Mouse (Mus musculus): ENCODE measurements at regions not wholly inside any gene's neighbourhood (a gene's known extent, or its start where the extent isn't known, plus 50 kb on each side); places are given as distances from the start of the nearest gene placed in this dataset.
"Not testable (repeated sequence)": the region's sequence is repeated elsewhere in the genome, so short reads cannot be mapped to it uniquely, and the experiment has no call there.

DNA sequence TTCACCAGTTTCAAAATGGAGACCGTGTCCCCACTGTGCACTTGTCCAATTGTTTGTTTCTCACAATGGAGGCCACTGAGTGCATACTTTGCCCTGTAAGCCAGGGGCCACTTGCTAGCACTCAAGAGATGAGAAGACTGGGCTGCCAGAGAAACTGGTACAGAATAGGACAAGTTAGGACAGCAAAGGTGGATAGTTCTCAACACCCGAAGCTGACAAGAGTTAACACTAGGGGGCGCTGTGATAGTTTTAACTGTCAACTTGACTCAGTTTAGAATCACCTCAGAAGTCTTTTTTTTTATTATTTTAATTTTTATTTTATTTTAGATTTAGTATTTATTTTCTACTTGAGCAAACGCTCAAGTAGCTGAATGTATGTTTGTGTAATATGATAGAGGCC is 188.2 kb upstream of the Asap2 start:
- DNase-seq: not testable (repeated sequence)

DNA sequence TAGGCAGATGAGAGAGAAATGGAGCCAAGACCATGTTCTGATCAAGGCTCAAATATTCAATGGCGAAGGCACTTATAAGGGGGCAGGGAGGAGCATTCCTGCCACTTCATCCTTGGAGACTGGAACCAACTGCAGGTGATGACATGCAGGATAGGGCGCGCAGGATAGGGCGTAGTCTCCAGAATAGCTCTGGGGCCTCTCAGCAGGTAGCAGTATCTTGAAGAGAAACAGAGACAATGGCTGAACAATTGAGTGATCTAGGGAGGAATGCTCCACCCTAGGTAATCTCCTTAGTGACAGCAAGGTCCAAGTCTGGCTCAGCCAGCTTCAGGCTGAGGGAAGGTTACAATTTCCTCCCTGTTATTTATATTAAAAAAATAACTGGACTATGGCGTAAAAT is 184.8 kb upstream of the Asap2 start:
- not testable (repeated sequence) for DNase-seq

DNA sequence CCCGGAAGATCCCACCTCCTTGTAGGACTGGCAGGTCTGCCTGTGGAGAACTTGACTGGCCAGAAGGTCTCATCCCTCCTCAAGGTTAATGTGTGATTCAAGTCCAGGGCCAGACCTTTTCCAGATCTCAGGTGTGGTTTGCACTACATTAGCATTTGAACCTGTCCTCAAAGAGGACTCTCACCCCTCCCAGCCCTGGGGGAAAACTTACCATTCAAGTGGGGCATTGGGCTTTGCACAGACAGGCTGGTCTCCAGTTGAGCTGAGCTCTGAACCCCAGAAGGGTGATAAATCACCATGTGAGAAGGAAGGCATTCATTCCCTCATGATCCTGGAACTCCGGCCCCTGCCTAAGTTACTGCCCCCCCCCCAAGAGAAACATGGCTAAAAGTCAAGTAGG is 183.6 kb upstream of the Asap2 start:
- no peak for DNase-seq

GRCm38 (mm10) chr12:20813836-20814235 is 176.4 kb upstream of the Asap2 start:
- DNase-seq: not testable (repeated sequence)

DNA sequence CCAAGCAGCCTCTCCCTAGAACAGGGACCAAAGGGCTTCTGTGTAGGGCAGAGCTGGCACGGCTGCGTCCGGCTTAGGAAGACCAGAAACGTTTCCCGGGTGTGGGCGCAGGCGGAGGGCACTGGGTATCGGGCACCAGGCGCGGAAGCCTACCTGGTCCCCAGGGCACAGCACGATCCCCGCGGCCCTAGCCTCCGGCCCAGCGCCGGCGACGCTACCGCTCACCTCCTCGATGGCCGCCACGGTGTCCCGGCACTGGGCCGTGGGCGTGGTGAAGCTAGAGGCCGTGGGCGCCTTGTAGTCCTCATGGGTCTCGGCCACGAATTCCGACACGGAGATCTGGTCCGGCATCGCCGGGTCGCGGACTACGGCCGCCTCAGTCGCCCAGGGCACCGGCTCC is 175.1 kb upstream of the Asap2 start:
- DNase-seq: not testable (repeated sequence)

DNA sequence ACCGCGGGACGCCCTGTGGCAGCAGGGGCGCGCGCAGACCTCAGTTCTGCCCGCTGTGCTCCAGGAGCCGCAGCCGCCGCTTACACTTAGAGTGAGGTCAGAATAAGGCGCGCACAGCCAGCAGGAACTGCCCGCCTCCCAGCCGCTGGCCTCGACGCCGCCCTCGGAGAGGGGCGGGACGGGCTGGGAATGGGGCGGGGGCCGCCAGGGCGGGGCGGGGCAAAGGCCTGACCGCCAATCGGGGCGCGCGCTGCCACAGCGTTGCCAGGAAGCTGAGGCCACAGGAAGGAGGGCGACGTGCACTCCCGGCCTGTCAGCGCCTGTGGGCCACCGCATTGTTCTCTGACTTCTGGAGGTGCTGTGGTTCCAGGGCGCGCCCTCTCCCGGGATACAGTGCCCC is 174.7 kb upstream of the Asap2 start:
- peak; percentile 40 for DNase-seq

DNA sequence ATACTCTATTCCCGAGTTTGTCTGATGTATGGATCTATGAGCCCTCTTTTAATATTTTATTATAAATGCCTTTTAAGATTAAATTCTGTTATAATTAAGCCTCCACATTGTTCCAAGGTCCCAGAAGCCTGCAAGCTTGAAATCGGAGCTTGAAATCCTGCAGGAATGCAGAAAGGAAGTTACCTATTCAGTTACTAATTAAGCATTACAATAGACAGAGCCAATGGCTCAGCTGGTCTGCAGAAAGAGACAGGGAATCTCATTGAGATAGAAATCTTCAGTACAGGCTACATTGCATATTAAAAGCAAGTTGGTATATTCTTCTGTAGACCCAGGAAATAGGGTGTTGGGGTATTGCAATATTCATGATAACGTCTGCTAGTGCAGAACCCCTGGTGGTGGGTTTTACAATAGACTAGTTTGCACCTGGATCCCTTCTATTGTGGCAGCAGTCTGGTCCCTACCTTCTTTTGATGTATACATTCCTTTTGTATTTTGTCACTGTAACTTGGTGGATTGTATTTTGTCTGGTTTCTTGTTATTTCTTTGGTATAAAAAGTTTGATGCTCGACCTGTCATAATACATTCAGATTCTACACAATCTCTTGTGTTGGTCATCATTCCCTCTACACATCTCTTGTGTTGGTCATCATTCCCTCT is 146.5 kb upstream of the Asap2 start:
- DNase-seq: not testable (repeated sequence)

GRCm38 (mm10) chr12:20844873-20845272 is 145.4 kb upstream of the Asap2 start:
- peak; percentile 8 for DNase-seq

GRCm38 (mm10) chr12:20845297-20845696 is 145.0 kb upstream of the Asap2 start:
- DNase-seq: no peak

DNA sequence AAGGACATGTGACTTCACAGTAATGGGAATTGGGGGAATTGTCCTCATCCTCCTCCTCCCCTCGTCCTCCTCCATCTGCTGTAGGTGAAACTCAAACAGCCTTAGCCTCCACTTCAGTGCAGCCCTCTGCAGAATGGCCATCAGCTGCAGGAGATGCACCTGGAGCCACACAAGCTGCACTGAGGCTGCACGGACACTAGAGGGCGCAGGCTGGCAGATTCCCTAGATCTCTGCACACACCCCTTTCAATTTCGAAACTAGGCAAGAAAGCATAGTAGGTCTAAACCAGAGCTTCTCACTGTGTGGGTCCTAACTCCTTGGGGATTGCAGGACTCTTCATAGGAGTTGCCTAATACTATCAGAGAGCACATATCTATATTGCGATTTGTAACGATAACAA is 106.2 kb upstream of the Asap2 start:
- not testable (repeated sequence) for DNase-seq

DNA sequence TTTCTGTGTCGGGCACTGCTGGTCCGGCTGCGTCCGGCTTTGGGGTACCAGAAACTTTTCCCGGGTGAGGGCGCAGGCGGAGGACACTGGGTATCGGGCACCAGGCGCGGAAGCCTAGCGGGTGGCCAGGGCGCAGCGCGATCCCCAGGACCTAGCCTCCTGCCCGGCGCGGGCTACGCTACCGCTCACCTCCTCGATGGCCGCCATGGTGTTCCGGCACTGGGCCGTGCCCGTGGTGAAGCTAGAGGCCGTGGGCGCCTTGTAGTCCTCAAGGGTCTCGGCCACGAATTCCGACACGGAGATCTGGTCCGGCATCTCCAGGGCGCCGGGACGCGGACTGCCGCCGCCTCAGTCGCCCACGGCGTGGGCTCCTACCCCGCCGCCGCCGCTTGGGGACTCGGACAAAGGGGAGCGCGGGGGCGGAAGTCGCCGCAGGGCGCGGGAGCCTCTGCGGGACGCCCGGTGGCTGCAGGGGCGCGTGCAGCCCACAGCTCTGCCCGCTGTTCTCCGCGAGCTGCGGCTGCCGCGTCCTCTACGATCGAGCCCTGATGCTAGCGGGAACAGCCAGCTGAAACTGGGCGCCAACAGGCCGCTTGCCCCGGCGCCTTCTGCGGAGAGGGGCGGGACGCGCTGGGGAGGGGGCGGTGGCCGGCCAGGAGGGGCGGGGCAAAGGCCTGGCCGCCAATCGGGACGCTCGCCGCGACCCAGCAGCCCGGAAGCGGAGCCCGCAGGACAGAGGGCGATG is 69.4 kb upstream of the Asap2 start:
- DNase-seq: peak; percentile 60

- not testable (repeated sequence) for DNase-seq
These were observed 68.7 kb upstream of the Asap2 start for GRCm38 (mm10) chr12:20921398-20922023.

DNA sequence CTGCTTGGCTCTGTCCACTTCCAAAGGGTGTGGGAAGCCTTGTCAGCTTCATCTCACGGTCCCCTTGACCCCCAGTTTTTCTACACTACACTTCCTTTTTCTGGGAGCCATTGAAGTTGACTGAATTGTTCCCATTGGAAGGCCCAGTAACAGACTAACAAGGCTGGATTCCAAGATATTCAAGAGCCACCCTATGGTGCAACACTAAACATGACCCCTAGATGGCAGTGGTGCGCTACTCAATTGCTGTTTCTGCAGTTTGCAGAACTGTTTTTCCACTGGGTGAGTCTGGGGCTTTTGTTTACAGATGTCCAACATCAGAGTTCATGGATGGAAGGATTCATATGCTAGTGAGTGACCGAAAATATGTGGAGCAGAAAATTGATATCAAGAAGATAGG is 61.3 kb upstream of the Asap2 start:
- peak; percentile 44 for DNase-seq

Measured in thymus, postnatal 14 days (tissue).